In genomic region chr7:13260746-13261700, GRCm38 (mm10) we compare ENCODE assay signal across 11 mouse cellular contexts. TPM values are rescaled to one million over a fixed set of nuclear protein-coding genes. Genes with fewer than 3 reads are reported as not detected.
A peak's percentile ranks its signal among the peaks of the same experiment; 100 is the strongest.
DNase-seq lines count a peak whose midpoint lies in the region; ATAC-seq and TF ChIP-seq lines count a peak whose summit lies in the region.
"Had no signal": no experiment of that assay in that cellular context is flagged by ENCODE, and none has a peak within 500 bp of the region (broad histone marks: within the 10 kb centered on the region; RNA-seq: fewer than 3 reads in every experiment).

No protein-coding gene starts in this region.

- 43% methylated on average over 50 of the region's 50 CpGs for WGBS in lung, embryonic 15.5 days
- WGBS in forebrain, postnatal 0 days = 55% methylated on average over 50 of the region's 50 CpGs
- WGBS in midbrain, embryonic 13.5 days = 50% methylated on average over 50 of the region's 50 CpGs

- no peak overlapping the region for H3K4me2 ChIP-seq in lung, embryonic 15.5 days
- H3K4me2 ChIP-seq in forebrain, postnatal 0 days (ENCODE audit: low read depth) = peak overlapping the region; percentile 15
- no peak overlapping the region for H3K4me2 ChIP-seq in midbrain, embryonic 13.5 days (replicated peaks)

- ATAC-seq in lung, embryonic 15.5 days (ENCODE audit: borderline replicate concordance, extremely low read depth, low FRiP score, low TSS enrichment) = peak; percentile 35; the same call in 1 of the 2 replicates
- peak; percentile 36 for ATAC-seq in forebrain, postnatal 0 days
- ATAC-seq in midbrain, embryonic 13.5 days = peak; percentile 63
- ATAC-seq: liver, postnatal 0 days had no signal

- no peak overlapping the region for H3K4me3 ChIP-seq in lung, embryonic 15.5 days
- no peak overlapping the region for H3K4me3 ChIP-seq in forebrain, postnatal 0 days (ENCODE audit: low read depth, low read length)
- H3K4me3 ChIP-seq in midbrain, embryonic 13.5 days (replicated peaks) = no peak overlapping the region
- no peak overlapping the region for H3K4me3 ChIP-seq in layer of hippocampus, adult 2 months

- peak; percentile 7 for DNase-seq in gastrocnemius, adult 18-20 months (ENCODE audit: low spot score)
- DNase-seq in gastrocnemius, postnatal 36 days = no peak
- DNase-seq in lung, postnatal 36 days = no peak
- no peak for DNase-seq in forebrain, postnatal 0 days
- DNase-seq in ovary, postnatal 10 days (ENCODE audit: low spot score) = no peak
- no peak for DNase-seq in layer of hippocampus, adult 2 months (ENCODE audit: low spot score in 2 of 2)
- DNase-seq: cerebellum, postnatal 10 days; liver, postnatal 0 days had no signal

- no peak for TF ChIP-seq CTCF in forebrain, postnatal 0 days (IDR thresholded peaks at IDR 0.05; ENCODE audit: low read depth)
- TF ChIP-seq CTCF in layer of hippocampus, adult 2 months (conservative IDR thresholded peaks at IDR 0.05) = no peak

- intact Hi-C loops in gastrocnemius, postnatal 36 days (cut with DNase I) = no loop called here

- no peak overlapping the region for H3K9ac ChIP-seq in lung, embryonic 15.5 days
- H3K9ac ChIP-seq in forebrain, postnatal 0 days = no peak overlapping the region
- H3K9ac ChIP-seq in midbrain, embryonic 13.5 days (replicated peaks) = no peak overlapping the region
- H3K9ac ChIP-seq: liver, postnatal 0 days had no signal

- H3K36me3 ChIP-seq in lung, embryonic 15.5 days = no peaks in the 10 kb centered on the region
- H3K36me3 ChIP-seq in forebrain, postnatal 0 days (ENCODE audit: insufficient read depth) = peaks cover 8% of the 10 kb centered on the region
- peaks cover 19% of the 10 kb centered on the region for H3K36me3 ChIP-seq in midbrain, embryonic 13.5 days

- no peaks in the 10 kb centered on the region for H3K27me3 ChIP-seq in lung, embryonic 15.5 days
- no peaks in the 10 kb centered on the region for H3K27me3 ChIP-seq in forebrain, postnatal 0 days (ENCODE audit: insufficient read depth, low read length)
- no peaks in the 10 kb centered on the region for H3K27me3 ChIP-seq in midbrain, embryonic 13.5 days

- H3K27ac ChIP-seq in lung, embryonic 15.5 days = no peak overlapping the region
- H3K27ac ChIP-seq in forebrain, postnatal 0 days (ENCODE audit: low read depth, low read length) = no peak overlapping the region
- no peak overlapping the region for H3K27ac ChIP-seq in midbrain, embryonic 13.5 days
- no peak overlapping the region for H3K27ac ChIP-seq in layer of hippocampus, adult 2 months

- no peaks in the 10 kb centered on the region for H3K9me3 ChIP-seq in lung, embryonic 15.5 days
- no peaks in the 10 kb centered on the region for H3K9me3 ChIP-seq in forebrain, postnatal 0 days (ENCODE audit: low read length)
- no peaks in the 10 kb centered on the region for H3K9me3 ChIP-seq in midbrain, embryonic 13.5 days

- no peaks in the 10 kb centered on the region for H3K4me1 ChIP-seq in lung, embryonic 15.5 days
- H3K4me1 ChIP-seq in forebrain, postnatal 0 days (ENCODE audit: insufficient read depth) = no peaks in the 10 kb centered on the region
- no peaks in the 10 kb centered on the region for H3K4me1 ChIP-seq in midbrain, embryonic 13.5 days (replicated peaks)

RNA-seq across cellular contexts. Expression of gene Lig1, which starts 16.1 kb away (rescaled TPM):
- 1 to 10 TPM in 1 of 2 experiments, under 1 TPM in 1; 0.91 to 1.4 TPM for total RNA-seq in gastrocnemius, adult 18-20 months (2021)
- total RNA-seq in gastrocnemius, postnatal 36 days (2021) = 1 to 10 TPM; 1.6 to 1.7 TPM
- 101 and 113 TPM in 2 replicates for polyA plus RNA-seq in lung, embryonic 15.5 days (2015; fragmentation: Nextera tagmentation; extraction: Ambion mirVana)
- 9.6 and 10.3 TPM in 2 replicates for total RNA-seq in forebrain, postnatal 0 days (2014; rRNA removed)
- polyA plus RNA-seq in forebrain, postnatal 0 days (2015; fragmentation: Nextera tagmentation; extraction: Ambion mirVana) = 20.3 and 26.2 TPM in 2 replicates
- 52.5 and 57.2 TPM in 2 replicates for polyA plus RNA-seq in midbrain, embryonic 13.5 days (2015; fragmentation: Nextera tagmentation; extraction: Ambion mirVana)
- 1 to 10 TPM; 6.3 to 9.1 TPM for total RNA-seq in layer of hippocampus, adult 2 months (2021)

RNA-seq across cellular contexts. Expression of gene Zswim9, which starts 17.5 kb away (rescaled TPM):
- 10 to 100 TPM; 13.6 to 14.7 TPM for total RNA-seq in gastrocnemius, adult 18-20 months (2021)
- 1 to 10 TPM; 9.0 to 9.8 TPM for total RNA-seq in gastrocnemius, postnatal 36 days (2021)
- polyA plus RNA-seq in lung, embryonic 15.5 days (2015; fragmentation: Nextera tagmentation; extraction: Ambion mirVana) = 8.5 and 10.0 TPM in 2 replicates
- 8.9 and 15.3 TPM in 2 replicates for total RNA-seq in forebrain, postnatal 0 days (2014; rRNA removed)
- 5.0 and 8.2 TPM in 2 replicates for polyA plus RNA-seq in forebrain, postnatal 0 days (2015; fragmentation: Nextera tagmentation; extraction: Ambion mirVana)
- 16.0 and 16.6 TPM in 2 replicates for polyA plus RNA-seq in midbrain, embryonic 13.5 days (2015; fragmentation: Nextera tagmentation; extraction: Ambion mirVana)
- total RNA-seq in layer of hippocampus, adult 2 months (2021) = 10 to 100 TPM; 16.4 to 16.7 TPM

RNA-seq across cellular contexts. Expression of gene Vmn1r89, which starts 48.2 kb away (rescaled TPM):
- total RNA-seq in gastrocnemius, adult 18-20 months (2021) = not detected
- not detected for total RNA-seq in gastrocnemius, postnatal 36 days (2021)
- polyA plus RNA-seq in lung, embryonic 15.5 days (2015; fragmentation: Nextera tagmentation; extraction: Ambion mirVana) = not detected in 2 replicates
- total RNA-seq in forebrain, postnatal 0 days (2014; rRNA removed) = not detected in 2 replicates
- not detected in 2 replicates for polyA plus RNA-seq in forebrain, postnatal 0 days (2015; fragmentation: Nextera tagmentation; extraction: Ambion mirVana)
- polyA plus RNA-seq in midbrain, embryonic 13.5 days (2015; fragmentation: Nextera tagmentation; extraction: Ambion mirVana) = not detected in 2 replicates
- total RNA-seq in layer of hippocampus, adult 2 months (2021) = not detected
- total RNA-seq: layer of hippocampus, adult 8-10 months had no signal
- polyA plus RNA-seq: liver, postnatal 0 days had no signal
